Mouse (Mus musculus) MEL (cell line): ENCODE data around the gene Sidt2.

ENCODE experiments used
- BHLHE40 ChIP-seq: IDR thresholded peaks from 2 replicates; pipeline ENCODE4 v1.6.1; 2012; ENCODE audit warnings: low read depth, mild to moderate bottlenecking, inconsistent platforms, low read length, improper control_type of control experiment, borderline replicate concordance
- CTCF ChIP-seq, 3 experiments: IDR thresholded peaks in 2 of 3; conservative IDR thresholded peaks in 1 of 3; 2 replicates each; pipeline ENCODE4 v1.5.1; 2011 to 2012; ENCODE audit warnings: low read length in 3 of 3, low read depth in 2 of 3, mild to moderate bottlenecking in 2 of 3, improper control_type of control experiment in 1 of 3, inconsistent platforms in 1 of 3, mixed read lengths in 1 of 3, moderate library complexity in 1 of 3; ENCODE audit not compliant: control insufficient read depth in 1 of 3, insufficient read depth in 1 of 3, poor library complexity in 1 of 3, severe bottlenecking in 1 of 3
- ETS1 ChIP-seq: IDR thresholded peaks from 2 replicates; pipeline ENCODE4 v1.6.1; 2012; ENCODE audit warnings: low read depth, mild to moderate bottlenecking, inconsistent platforms, low read length, improper control_type of control experiment, moderate library complexity
- JUND ChIP-seq: IDR thresholded peaks from 2 replicates; pipeline ENCODE4 v1.6.1; 2011; ENCODE audit warnings: low read depth, mild to moderate bottlenecking, improper control_type of control experiment, low read length
- MEF2A ChIP-seq: IDR thresholded peaks from 2 replicates; pipeline ENCODE4 v1.6.1; 2014; ENCODE audit warnings: low read depth, mild to moderate bottlenecking, inconsistent platforms, low read length, improper control_type of control experiment; ENCODE audit not compliant: poor library complexity, insufficient replicate concordance, severe bottlenecking; ENCODE audit errors: extremely low read depth
- POLR2A ChIP-seq, 2 experiments: IDR thresholded peaks; 2 replicates each; pipeline ENCODE4 v1.6.1; 2011 to 2012; ENCODE audit warnings: low read length in 2 of 2, mild to moderate bottlenecking in 2 of 2, control low read depth in 1 of 2, improper control_type of control experiment in 1 of 2, low read depth in 1 of 2, moderate library complexity in 1 of 2; ENCODE audit not compliant: control insufficient read depth in 1 of 2, insufficient read depth in 1 of 2, poor library complexity in 1 of 2
- SMC3 ChIP-seq: IDR thresholded peaks from 2 replicates; pipeline ENCODE4 v1.6.1; 2011; ENCODE audit warnings: low read depth, low read length, improper control_type of control experiment
- TCF12 ChIP-seq: IDR thresholded peaks from 2 replicates; pipeline ENCODE4 v1.6.1; 2014; ENCODE audit warnings: low read depth, mild to moderate bottlenecking, inconsistent platforms, low read length, improper control_type of control experiment, moderate library complexity
- USF1 ChIP-seq: IDR thresholded peaks from 2 replicates; pipeline ENCODE4 v1.6.1; 2014; ENCODE audit warnings: low read depth, mild to moderate bottlenecking, inconsistent platforms, low read length, improper control_type of control experiment, moderate library complexity
- ZC3H11A ChIP-seq: IDR thresholded peaks from 2 replicates; pipeline ENCODE4 v1.6.1; 2012; ENCODE audit warnings: low read depth, mild to moderate bottlenecking, inconsistent platforms, low read length, improper control_type of control experiment

DNA sequence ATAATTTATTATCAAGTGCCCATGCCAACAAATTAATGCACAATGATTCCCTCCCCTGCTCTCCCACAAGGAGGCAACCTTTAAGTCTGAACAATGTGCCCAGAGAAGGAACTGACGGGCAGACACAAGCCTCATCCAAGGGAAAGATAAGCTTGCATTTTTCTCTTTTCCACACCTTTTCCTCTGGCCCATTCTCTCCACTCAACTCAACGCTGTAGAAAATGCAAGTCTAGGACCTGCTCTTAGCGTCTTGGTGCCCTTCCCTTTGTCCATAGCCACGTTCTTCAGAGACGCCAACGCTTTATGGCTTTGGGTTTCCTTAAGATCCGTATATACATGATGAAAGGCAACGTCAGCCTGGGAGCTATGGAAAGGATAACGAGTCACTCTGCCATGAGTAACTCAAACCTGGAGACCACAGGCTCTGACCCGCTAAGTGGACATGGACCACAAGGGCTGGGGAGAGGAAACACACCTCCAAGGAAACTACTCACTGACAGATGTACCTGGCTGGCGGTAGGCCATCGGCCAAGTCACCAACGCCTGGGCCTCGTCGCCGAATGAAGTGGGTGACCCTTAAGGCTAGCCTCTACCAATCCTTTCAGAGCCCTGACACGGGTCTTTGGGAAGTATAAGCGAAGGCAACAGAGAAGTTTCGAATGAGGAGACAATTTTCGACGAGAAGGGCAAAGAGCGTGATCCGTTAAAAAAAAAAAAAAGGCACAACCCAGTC, 28.8 kb upstream of the Sidt2 start:
- TF ChIP-seq USF1 (no peak), SMC3 (peak; percentile 28; the same call in 1 of the 2 replicates), CTCF (IDR thresholded peaks at IDR 0.05 in 2 of 3, conservative IDR thresholded peaks at IDR 0.05 in 1 of 3; ENCODE audit: control insufficient read depth in 1 of 3, insufficient read depth in 1 of 3, low read depth in 2 of 3, low read length in 3 of 3, poor library complexity in 1 of 3, severe bottlenecking in 1 of 3) (peak in 1 of 3 experiments; percentile 37; a peak in 3 of 6 replicates), MEF2A (no peak), BHLHE40 (no peak), POLR2A (IDR thresholded peaks at IDR 0.05; ENCODE audit: control insufficient read depth in 1 of 2, insufficient read depth in 1 of 2, low read depth in 1 of 2, low read length in 2 of 2, poor library complexity in 1 of 2) (no peak; a peak in 1 of 4 replicates), ZC3H11A (no peak), TCF12 (no peak), JUND (no peak), ETS1 (no peak)
